Mouse (Mus musculus) embryo, embryonic 10 days (tissue): Measurements from ENCODE around the gene Pimreg.

Source experiments
- DNase-seq: peaks from one replicate; pipeline ENCODE4 v3.0.0-alpha.2; 2015; ENCODE audit warnings: low spot score

Pimreg gene

DNA sequence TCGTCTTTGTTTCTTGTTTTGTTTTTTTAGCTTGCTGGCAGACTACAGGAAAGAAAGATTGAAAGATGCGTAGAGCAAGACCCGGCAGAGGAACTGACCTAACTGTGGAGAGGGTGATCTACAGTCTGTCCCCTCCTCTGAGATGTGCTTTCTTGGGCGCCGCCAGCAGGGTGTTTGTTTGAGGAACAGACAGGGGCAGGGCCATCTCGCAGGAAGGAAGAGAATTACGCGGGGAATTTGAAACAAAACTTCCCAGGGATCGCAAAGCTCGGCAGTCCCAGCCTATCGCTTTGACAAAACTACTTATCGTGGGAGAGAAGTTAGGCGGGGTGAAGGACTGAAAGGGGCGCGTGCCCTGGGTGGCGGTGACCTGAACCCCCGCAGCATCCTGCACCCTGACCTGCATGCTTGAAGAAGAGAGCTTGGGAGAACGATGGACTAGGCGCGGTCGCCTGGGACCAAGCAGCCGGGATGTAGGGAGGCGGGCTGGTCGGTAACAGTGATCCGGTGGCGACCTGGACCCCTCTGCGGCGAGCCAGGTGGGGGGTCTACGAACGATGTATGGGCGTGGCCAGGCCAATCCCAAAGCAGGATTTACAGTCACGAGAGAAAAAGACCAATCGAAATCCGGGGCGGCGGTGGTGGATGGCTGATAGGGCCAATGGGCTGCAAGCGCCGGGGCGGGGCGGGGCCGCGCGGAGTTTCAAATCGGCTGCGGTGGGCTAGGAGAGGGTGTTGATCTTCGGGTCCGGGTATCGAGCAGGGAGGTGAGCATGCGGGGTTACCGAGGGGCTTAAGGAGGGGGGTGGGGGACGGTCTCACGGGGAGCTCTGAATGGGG, at the start of gene Pimreg:
Gene Pimreg, plus strand, starts transcription at position 265 of the 840 bp plus-strand sequence.
- peak; percentile 98 for DNase-seq

DNA sequence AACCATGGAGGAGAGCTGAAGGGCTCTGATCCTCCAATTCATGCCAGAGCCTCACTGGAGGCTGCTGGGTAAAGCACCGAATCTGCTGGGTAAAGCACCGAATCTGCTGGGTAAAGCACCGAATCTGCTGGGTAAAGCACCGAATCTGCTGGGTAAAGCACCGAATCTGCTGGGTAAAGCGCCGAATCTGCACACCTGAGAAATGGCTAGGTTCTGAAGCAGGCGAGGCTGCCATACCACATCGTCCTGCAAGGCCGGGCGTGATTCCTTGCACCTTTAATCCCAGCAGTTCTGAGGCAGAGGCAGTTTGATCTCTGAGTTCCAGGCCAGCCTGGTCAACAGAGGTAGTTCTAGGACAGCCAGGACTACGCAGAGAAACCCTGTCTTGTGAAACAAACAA, 49.4 kb upstream of the Pimreg start:
- no peak for DNase-seq

DNA sequence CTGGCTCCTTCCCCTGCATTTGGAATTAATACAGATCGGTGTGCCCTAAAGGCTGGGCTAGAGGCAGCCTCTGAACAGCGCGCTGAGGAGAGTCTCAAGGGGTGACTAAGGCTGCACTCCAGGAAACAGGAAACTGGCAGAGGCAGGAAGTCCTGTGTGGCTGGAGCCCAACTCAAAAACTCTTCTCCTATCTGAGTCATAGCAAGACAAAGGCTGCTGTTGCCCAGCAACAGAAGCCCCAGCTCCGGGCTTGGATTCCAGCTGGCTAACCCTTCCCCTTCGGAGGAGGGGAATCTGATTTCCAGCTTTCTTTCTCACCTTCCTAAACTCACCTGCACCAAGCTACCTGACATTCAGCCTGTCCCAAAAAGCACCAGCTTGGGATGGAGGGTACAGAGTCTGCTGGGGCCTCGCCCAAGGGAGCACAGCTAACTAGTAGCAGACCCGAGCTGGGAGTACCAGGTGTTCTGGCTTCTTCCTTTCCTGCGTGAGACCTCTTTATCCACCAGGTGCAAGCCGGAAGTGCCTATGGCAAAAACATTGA, 45.8 kb upstream of the Pimreg start:
- peak; percentile 64 for DNase-seq

DNA sequence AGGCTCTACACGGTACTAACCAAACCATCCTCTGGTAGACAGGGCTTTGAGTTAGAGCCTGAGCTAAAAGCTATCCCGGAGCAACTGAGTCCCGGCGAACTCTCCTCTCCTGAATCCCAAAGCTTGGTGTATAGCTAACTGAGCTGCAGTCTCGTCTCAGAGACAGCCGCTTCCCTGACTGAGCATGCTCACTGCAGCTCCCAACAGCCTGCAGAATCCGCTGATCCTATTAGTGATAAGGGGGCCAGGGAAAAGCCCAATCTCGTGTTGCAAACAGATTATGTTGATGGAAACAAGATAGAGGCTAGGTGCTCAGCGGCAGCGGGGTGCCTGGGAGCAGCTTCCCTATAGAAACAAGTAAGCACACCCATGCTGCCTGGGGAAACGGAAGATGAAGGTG, 45.0 kb upstream of the Pimreg start:
- peak; percentile 21 for DNase-seq

DNA sequence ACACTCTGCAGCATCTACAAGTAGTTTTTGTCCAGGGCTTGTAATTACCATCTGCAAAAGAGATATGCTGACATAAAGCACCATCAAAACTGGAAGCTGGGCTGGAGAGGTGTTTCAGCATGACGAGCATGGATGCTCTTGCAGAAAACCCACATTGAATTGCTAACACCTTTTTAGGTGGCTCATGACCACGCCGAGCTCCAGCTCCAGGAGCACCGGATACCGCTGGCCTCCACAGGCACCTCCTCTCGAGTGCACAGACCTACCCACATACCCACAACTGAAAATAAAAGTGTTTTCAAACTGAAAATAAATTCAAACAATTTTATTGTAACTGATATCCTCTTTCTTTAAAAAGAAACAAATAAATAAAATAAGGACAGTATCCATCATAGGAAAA, 41.6 kb upstream of the Pimreg start:
- no peak for DNase-seq

DNA sequence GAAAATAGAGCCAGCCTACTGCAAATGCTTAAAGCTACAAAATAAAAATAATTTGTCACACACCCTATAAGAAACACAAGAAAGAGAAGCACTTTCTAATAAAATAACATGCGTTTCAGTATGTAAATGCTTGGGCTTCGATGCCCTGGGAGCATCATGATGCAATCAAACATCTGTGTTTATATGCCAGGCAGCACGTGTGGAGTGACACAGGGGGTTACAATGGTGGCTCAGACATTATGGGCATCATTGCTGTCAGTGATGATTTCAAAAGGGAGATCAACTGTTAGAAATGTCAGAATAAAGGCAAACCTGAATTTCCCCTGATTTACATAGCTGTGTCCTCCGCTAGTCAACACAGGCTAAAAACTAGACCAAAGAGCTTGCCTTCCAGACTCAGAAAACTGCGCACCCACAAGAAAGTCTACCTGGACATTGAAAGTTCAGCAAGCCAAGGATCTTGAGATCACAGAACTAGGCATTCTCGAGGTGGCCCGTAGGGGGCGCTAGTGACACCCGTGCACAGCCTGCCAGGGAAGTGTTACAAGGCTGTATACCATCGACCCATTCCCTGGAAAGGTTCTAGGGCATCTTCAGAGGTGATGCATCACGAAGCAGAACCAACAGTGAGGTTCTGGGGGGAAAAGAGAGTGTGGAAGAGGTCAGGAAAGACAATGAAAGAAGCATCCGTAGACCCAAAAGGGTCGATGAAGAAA, 39.5 kb upstream of the Pimreg start:
- peak; percentile 23 for DNase-seq

DNA sequence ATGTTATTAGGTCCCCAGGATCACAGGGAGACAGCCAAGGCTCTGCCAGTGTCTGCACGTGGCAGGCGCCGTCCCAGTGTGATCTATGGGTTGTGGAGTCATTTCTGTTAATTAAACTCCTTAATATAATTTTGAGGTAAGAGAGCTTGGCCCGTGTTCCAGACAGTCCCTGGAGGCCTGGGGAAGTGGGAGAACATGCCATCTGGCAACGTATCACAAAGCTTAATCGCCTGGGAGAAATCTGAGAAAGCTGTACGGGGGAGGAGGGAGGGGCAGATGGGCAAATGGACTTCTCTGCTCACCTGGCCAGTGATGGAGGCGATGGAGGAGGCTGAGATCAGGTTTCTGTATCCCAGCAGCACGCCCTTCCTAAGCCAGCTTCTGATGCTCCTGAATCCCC, 38.7 kb upstream of the Pimreg start:
- no peak for DNase-seq

DNA sequence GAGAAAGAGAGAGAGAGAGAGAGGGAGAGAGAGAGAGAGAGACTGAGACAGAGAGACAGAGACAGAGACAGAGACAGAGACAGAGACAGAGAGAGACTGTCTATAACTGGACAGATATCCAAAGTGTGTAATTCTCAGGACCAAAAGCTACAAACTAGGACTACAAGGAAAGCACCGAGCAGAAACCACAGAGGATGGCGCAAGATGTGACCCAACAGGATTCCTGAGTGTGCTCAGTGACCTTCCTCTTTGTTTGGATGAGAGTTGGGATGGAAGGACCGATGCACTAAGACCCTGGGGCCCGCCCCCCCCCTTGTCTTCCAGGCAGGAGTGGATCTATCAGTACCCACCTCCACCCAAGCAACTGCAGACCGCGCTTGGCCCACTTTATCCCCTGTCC, 36.3 kb upstream of the Pimreg start:
- DNase-seq: no peak

DNA sequence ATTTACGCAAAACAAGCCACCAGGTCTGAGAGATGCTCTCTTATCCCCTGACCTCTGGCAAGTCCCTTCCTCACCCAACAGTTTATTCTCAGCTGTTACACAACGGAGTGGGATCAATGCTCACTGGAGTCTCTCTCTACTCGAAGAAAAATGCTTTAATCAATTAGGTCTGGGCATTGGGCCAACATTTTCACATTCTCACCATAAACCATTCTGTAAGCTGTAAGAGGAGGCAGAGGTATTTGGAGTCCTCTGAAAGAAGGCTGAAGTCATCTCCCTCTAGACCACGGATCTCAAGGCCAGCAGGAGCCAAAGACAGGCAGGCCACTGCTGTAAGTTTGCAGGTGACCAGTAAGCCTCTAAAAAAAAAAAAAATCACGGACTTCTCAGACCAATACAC, 31.5 kb upstream of the Pimreg start:
- no peak for DNase-seq

DNA sequence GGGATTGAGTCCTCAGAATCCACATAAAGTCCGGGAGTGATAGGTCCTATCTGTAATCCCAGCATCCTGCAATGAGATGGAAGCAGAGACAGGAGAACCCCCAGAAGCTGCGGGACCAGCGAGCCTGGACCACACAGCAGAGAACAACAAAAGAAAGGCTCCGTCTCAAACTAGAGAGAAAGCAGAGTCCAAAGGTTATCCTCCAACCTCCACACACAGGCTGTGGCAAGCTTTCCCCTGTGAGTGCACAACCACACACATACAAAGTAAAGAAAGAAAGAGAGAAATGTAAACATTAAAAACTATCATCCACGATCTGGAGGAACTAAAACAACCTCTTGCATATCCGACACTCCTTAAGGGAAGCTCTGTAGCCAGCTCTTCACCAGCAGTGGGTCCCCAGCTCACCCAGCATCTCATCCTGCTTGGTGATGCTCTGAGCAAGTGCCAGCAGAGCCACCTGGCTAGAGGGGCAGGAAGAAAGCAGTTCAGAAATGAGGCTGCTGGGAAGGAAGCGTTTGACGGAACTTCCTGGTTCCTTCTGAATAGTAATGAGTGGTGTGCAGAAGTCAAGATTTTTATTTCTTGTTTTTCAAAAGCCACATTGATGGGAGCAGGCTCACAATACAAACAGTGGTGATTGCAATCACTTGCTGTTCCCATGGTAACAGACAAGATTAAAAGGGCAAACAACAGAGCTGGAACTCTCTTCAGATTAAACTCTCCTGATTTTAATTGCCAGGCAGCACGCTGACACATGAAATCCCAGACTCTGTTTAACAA, 30.7 kb upstream of the Pimreg start:
- no peak for DNase-seq

DNA sequence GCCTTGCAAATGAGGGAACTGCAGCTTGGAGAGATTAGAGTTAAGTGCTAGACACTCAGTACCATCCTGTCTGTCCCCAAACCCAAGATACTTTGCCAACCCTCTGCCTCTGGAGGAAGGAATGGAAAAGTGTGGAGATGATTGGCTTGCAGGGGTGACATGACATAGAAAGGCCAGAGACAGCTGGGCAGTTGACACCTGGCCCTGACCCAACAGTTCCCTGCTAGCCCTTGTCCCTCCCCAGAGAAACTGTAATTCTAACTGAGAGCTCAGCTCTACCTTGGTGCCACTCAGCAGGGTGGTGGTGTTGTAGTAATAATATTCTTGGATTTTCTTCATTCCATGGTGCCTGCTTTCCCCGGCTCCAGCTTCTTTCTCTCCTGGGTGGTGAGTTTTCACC, 29.9 kb upstream of the Pimreg start:
- DNase-seq: no peak

DNA sequence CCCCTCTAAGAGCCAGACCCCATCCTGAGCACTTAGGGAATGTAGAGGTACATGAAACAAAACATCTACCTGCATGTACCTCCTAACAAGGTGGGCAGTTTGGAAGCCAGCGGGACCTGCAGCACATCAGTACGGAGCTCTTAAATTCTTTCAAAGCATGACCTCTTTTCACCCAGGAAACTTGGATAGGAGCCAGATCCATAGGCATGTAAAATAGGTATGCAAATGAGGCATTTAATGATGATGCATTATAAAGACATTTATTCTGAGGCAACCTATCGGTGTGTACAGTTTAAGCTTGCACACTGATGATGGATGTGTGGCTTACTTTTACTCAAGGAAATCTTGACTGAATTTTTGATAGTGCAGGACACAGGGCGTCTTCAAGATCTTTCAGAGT, 27.2 kb upstream of the Pimreg start:
- no peak for DNase-seq

DNA sequence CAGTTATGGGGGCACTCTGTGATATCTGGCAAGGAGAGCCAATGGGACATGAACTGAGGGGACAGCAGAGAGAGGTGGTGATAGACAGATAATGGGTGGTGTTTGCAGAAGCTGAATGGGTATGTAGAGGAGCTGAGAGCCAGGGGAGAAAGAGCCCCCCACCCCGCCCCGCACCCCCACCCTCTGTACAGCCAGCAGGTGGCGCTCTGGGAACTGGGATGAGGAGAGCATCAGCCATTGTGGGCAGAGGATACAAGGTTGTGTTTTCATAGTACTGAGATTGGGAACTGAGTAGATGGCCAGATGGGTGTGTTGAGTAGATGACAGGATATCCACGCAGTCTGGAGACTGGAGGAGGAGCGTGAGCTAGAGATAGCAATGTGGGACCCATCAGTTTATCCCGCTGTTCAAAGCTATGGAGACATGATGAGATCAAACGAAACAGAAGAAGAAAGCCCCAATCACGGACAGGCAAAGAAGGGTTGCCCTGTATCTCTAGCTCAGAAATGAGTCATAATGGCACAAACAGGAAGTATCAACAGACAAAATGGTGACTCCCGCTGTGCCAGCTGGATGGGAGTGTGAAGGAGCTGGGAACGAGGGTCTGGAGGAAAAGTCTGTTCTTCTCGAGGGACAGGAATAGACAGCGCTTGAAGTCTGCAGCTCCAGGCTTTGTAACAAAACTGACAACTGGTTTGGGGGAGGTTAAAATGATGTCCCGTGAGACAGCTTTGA, 25.1 kb upstream of the Pimreg start:
- DNase-seq: no peak

DNA sequence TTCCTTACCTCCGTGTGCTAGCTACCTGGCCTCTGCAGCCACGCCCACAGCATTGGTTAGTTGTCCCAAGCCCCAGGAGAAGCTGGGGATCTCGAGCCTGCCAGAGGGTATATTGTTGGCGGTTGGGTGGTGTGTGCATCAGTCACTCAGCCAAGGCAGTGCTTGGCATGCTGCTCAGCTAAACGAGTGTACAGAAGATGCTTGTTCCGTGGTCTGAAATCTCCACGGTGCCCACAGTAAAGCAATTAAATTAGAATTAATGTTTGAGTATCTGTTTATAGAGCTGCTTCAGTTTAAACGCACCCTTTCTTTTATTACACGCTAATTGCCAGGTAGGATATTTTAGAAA, 24.6 kb upstream of the Pimreg start:
- DNase-seq: no peak

DNA sequence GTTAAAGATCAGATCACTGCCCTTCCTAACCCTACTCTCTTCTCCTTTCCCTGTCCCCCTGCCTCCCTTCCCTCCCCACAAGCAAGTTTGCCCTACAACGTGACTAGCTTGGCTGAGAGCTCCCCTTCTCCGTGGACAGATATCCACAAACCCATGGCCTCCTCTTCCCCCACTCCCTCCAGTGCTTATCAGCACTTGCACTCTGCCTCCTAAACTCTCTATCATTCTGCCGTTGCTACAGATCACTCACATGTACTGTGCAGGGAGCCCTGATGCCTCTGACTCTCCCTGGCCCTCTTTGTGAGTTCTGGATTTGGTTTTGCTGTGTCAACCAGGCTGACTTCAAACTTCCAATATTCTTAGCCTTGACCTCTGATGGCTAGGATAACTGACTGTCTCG, 20.8 kb upstream of the Pimreg start:
- DNase-seq: no peak

DNA sequence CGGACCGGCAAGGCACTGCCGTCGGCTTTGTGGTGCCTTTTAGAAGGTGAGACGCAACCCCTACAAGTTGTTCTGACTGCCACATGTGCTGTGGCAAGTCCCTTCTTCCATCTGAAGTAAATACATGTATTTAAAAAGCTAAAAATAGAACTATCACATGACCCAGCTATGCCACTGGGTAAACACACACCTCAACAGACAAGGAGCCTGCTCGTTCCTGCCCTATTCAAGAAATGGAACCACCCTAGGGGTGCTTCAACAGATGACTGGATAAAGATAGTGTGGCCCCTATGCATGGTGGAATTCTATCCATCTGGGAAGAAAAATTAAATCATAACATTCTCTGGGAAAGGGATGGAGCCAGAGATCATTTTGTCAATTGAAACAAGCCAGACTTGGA, 19.0 kb upstream of the Pimreg start:
- DNase-seq: no peak

DNA sequence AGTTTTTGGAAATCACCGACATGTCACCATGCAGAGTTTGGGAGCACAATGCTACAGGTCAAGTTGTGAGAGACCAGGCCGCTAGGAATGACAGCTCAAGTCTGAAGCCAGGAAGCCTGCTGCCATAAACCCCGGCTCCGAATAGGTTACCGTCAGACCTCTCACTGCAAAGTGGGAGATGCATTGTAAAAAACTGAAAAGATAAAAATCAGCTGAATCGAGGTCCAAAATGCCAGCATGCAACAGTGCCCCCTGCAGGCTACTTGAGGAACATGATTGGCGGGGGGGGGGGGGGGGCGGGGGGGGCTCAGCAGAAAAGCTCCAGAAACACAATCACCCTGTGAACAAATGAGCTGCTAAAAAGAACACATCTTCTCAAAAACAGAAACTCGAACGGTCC, 18.3 kb upstream of the Pimreg start:
- no peak for DNase-seq

DNA sequence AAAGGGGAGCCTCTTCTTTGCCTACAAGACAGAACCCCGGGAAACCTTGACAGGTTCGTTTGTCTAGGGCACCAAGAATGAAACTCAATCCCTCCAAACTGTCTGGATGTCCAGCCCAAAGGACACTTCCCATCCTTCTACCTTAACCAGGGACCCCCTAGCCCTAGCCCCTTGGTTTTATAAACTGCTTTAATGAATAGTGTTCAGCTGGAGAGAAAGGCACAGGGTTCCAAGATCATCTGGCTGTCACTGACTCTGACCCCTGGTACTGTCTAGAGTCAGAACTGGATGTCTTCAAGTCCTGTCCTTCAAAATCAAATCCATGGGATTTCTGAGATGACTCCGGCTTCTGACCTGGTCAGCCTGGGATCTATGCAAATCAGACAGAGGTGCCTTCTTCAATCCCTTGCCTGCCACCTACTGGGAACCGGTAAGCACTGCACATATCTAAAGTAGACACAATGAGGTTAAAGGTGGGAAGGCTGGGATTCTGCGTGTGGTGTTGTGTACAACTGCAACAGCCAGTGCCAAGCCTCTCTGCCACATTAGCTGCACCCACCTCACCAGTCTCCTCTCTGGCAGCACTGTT, 17.5 kb upstream of the Pimreg start:
- DNase-seq: peak; percentile 86

DNA sequence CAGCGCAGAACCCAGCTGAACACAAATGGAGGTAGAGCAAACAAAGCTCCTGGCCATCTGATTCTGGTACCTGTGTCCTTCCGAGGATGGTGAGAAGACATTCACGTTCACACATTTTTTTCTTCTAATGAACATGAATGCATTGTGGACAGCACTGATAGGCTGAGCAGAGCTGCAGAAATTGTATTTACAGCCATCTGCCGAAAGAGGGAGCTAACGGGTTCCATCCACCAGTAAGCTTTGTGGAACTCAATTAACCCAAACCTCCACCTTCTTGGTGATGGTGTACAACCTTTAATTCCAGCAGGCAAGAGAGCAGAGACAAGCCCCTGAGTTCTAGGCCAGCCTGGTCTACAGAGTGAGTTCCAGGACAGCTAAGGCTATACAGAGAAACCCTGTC, 16.0 kb upstream of the Pimreg start:
- peak; percentile 68 for DNase-seq

DNA sequence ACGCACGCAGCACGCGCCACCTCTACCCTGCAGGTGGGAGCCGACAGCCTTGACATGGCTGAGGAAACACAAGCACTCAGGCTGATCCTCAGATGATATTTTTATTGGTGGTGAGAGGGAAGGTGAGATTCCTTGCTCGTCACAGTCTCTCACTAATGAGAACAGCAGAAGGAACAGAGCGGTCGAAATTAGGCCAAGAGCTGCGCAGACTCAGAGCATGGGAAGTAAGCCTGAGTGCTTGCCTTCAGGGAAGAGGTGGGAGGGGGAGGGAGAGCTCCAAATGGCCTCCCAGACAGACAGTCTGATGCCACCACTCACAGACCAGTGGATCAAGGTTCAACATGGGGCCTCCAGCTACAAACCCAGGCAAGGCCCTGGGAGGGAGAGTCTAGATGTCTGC, 15.3 kb upstream of the Pimreg start:
- no peak for DNase-seq

DNA sequence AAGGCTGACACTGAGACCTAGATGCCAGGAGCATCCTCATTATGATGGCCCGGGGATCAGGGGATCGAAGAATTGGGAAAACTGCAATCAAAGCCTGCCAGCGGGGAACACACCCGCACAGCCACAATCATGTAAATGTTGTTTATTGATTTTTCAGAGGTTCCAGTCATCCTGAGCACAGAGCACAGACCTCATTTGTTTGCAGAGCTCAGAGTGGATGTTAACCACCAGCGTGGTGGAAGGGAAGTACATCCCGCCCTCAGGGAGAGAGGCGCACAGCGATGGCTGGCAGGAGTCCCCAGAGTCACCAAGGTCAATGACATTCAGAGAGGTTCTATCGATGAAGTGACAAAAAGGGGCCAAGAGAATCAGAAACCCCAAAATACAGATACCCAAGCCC, 14.0 kb upstream of the Pimreg start:
- no peak for DNase-seq

DNA sequence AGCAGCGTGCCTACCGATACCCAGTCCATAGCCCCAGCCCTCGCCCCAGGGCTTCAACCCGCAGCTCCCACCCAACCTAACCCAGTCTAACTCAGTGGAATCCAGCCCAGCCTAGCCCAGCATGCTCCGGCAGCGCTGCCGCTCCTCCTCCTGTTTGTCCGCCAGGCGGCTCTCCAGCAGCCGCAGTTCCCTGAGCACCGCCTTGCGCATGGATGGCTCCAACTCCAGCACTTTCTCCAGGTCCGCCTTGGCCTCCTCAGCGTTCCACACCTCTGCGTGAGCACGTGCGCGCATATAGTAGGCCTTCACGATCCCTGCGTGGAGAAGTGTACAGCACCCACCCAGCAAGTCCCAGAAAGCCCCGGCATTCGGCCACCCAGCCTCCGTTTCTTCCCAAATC, 12.7 kb upstream of the Pimreg start:
- DNase-seq: peak; percentile 77
